Mouse (Mus musculus): Measurements from ENCODE around the gene Adssl1. TPM values are rescaled to one million over a fixed set of nuclear protein-coding genes. Genes with fewer than 3 reads are reported as not detected.

Gene Adssl1
- total and polyA plus RNA-seq, 3 experiments: 10.2 to 29.4 (median 10.7) TPM

DNA sequence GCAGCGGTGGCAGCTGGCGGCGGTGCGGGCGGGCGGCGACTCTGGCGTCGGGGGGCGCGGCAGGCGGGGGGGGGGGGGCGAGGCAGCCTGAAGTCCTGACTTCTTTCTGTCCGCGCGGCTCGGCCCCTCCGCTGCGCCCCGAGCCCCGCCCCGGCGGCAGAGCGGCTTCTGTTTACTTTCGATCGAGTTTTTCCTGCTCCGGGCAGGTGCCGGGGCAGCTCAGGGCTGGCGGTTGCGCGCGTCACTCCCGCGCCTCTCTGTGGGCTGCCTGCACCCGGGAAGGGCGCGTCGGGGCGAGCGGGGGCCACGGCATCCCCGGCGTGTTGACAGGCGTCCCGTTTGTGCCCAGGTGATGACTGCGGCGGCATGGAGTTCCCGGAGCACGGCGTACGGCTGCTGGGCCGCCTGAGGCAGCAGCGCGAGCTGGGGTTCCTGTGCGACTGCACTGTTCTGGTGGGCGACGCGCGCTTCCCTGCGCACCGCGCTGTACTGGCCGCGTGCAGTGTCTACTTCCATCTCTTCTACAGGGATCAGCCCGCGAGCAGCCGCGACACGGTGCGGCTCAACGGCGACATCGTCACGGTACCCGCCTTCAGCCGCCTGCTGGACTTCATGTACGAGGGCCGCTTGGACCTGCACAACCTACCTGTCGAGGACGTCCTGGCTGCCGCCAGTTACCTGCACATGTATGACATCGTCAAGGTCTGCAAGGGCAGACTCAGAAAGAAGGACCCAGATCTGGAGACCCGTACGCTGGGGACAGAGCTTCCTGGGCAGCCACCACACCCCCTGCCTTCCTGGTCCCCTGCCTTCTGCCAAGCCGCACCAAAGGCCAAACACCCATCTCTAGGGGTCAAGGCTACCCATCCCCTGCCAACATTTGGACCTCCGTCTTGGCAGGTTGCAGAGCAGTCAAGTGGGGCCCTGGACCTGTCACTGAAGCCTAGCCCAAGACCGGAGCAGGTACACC is 59.5 kb downstream of the Adssl1 start:
- in situ Hi-C loops (cut with MboI; ENCODE audit: low pct_ligation_motif_present, low pct_unique_long_range_greater_than_20kb, low sequenced_read_pairs): no loop called here
- peaks cover 81% of the 10 kb centered on the region for H3K27me3 ChIP-seq (replicated peaks)
- H3K4me1 ChIP-seq (ENCODE audit: control insufficient read depth in 1 of 2, insufficient read depth in 2 of 2): peaks cover 11 to 21% of the 10 kb centered on the region in 2 experiments
- dilution Hi-C loops (cut with MboI; ENCODE audit: extremely low pct_ligation_motif_present, extremely low pct_unique_long_range_greater_than_20kb, low sequenced_read_pairs): no loop called here
- H3K4me3 ChIP-seq (replicated peaks in 1 of 3; ENCODE audit: low read depth in 2 of 3, low read length in 2 of 3, poor library complexity in 1 of 3): peak overlapping the region; percentile 23 to 78 (median 45)
- peaks cover 3% of the 10 kb centered on the region for H3K9me3 ChIP-seq (replicated peaks; ENCODE audit: low read length)
- H3K27ac ChIP-seq (ENCODE audit: insufficient read depth, low read depth): no peak overlapping the region
- no peak for DNase-seq (ENCODE audit: extremely low read depth)
- peak overlapping the region; percentile 21 for H3K9ac ChIP-seq (ENCODE audit: insufficient read depth, low read depth)
- H3K4me2 ChIP-seq (ENCODE audit: insufficient read depth, low read depth, poor library complexity, severe bottlenecking): peak overlapping the region; percentile 81
- no peaks in the 10 kb centered on the region for H3K79me2 ChIP-seq (replicated peaks; ENCODE audit: control insufficient read depth, extremely low read depth, insufficient read depth, poor library complexity, severe bottlenecking)
- H3K36me3 ChIP-seq (replicated peaks in 1 of 2; ENCODE audit: control insufficient read depth in 1 of 2, insufficient read depth in 1 of 2, low read length in 1 of 2): no peaks in the 10 kb centered on the region
- TF ChIP-seq NRF1 (IDR thresholded peaks at IDR 0.05; ENCODE audit: low read depth, low read length) (peak; percentile 64), SMC3 (IDR thresholded peaks at IDR 0.05; ENCODE audit: low read depth, low read length) (no peak), POLR2A (IDR thresholded peaks at IDR 0.05; ENCODE audit: low read depth, low read length) (no peak), UBTF (IDR thresholded peaks at IDR 0.05; ENCODE audit: low read depth, low read length) (no peak), E2F4 (IDR thresholded peaks at IDR 0.05; ENCODE audit: insufficient replicate concordance, low read depth, low read length) (no peak), KAT2A (IDR thresholded peaks at IDR 0.05; ENCODE audit: insufficient replicate concordance, low read length) (no peak), EP300 (IDR thresholded peaks at IDR 0.05; ENCODE audit: low read length) (no peak), TCF12 (IDR thresholded peaks at IDR 0.05; ENCODE audit: low read depth, low read length) (no peak)

DNA sequence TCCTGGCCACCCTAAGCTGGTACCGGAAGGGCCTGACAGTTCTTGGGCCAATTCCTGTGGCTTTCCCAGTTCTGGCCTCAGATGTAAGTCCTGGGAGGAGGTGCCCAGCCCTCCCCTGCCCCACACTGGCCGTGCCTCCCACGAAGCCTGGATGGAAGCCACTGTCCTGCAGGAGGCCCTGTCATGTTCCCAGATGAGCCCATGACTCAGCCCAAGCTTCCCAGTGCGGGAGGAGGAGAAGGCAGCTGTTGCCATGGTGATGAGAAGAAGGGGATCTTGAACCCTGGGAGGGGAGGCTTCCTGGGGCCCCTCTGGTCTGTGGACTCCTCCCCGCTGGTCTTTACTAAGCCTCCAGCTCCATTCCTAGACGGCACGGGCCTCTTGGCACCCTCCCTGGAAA is 63.5 kb downstream of the Adssl1 start:
- in situ Hi-C loops (cut with MboI; ENCODE audit: low pct_ligation_motif_present, low pct_unique_long_range_greater_than_20kb, low sequenced_read_pairs) (no loop called here), dilution Hi-C loops (cut with MboI; ENCODE audit: extremely low pct_ligation_motif_present, extremely low pct_unique_long_range_greater_than_20kb, low sequenced_read_pairs) (no loop called here)
- H3K36me3 ChIP-seq (replicated peaks in 1 of 2; ENCODE audit: control insufficient read depth in 1 of 2, insufficient read depth in 1 of 2, low read length in 1 of 2): peaks cover 0 to 1% of the 10 kb centered on the region in 2 experiments
- TF ChIP-seq ETS1 (conservative IDR thresholded peaks at IDR 0.05; ENCODE audit: low read depth, low read length) (no peak), TBP (conservative IDR thresholded peaks at IDR 0.05; ENCODE audit: low read depth, low read length) (no peak), USF1 (IDR thresholded peaks at IDR 0.05; ENCODE audit: low read depth, low read length) (no peak), PAX5 (IDR thresholded peaks at IDR 0.05; ENCODE audit: low read length) (no peak), MXI1 (IDR thresholded peaks at IDR 0.05; ENCODE audit: low read depth, low read length) (no peak), SIN3A (IDR thresholded peaks at IDR 0.05; ENCODE audit: low read length) (no peak), MAZ (IDR thresholded peaks at IDR 0.05; ENCODE audit: low read depth, low read length) (no peak), NRF1 (IDR thresholded peaks at IDR 0.05; ENCODE audit: low read depth, low read length) (no peak), POLR2A (IDR thresholded peaks at IDR 0.05; ENCODE audit: low read depth, low read length) (no peak), ZMIZ1 (IDR thresholded peaks at IDR 0.05; ENCODE audit: low read depth, low read length) (no peak), SMC3 (IDR thresholded peaks at IDR 0.05; ENCODE audit: low read depth, low read length) (no peak), ZNF384 (IDR thresholded peaks at IDR 0.05; ENCODE audit: low read depth, low read length) (no peak), JUND (conservative IDR thresholded peaks at IDR 0.05; ENCODE audit: low read depth, low read length) (no peak), KAT2A (IDR thresholded peaks at IDR 0.05; ENCODE audit: insufficient replicate concordance, low read length) (no peak), ZC3H11A (IDR thresholded peaks at IDR 0.05; ENCODE audit: low read depth, low read length) (no peak), USF2 (conservative IDR thresholded peaks at IDR 0.05; ENCODE audit: low read depth, low read length) (no peak)
- no peak overlapping the region for H3K4me3 ChIP-seq (replicated peaks in 1 of 3; ENCODE audit: low read depth in 2 of 3, low read length in 2 of 3, poor library complexity in 1 of 3)
- no peak overlapping the region for H3K9ac ChIP-seq (ENCODE audit: insufficient read depth, low read depth)
- H3K79me2 ChIP-seq (replicated peaks; ENCODE audit: control insufficient read depth, extremely low read depth, insufficient read depth, poor library complexity, severe bottlenecking): no peaks in the 10 kb centered on the region
- no peak overlapping the region for H3K27ac ChIP-seq (ENCODE audit: insufficient read depth, low read depth)
- peaks cover 3% of the 10 kb centered on the region for H3K9me3 ChIP-seq (replicated peaks; ENCODE audit: low read length)
- H3K4me1 ChIP-seq (ENCODE audit: control insufficient read depth in 1 of 2, insufficient read depth in 2 of 2): peaks cover 8 to 10% of the 10 kb centered on the region in 2 experiments
- no peak for DNase-seq (ENCODE audit: extremely low read depth)
- H3K27me3 ChIP-seq (replicated peaks): peaks cover 65% of the 10 kb centered on the region
- no peak overlapping the region for H3K4me2 ChIP-seq (ENCODE audit: insufficient read depth, low read depth, poor library complexity, severe bottlenecking)
